Mouse (Mus musculus) lung, postnatal 25 days (tissue): ENCODE data around the gene Grcc10.

Source experiments
- DNase-seq: peaks from one replicate; pipeline ENCODE4 v3.0.0; 2022; ENCODE audit warnings: low spot score

Grcc10 gene

DNA sequence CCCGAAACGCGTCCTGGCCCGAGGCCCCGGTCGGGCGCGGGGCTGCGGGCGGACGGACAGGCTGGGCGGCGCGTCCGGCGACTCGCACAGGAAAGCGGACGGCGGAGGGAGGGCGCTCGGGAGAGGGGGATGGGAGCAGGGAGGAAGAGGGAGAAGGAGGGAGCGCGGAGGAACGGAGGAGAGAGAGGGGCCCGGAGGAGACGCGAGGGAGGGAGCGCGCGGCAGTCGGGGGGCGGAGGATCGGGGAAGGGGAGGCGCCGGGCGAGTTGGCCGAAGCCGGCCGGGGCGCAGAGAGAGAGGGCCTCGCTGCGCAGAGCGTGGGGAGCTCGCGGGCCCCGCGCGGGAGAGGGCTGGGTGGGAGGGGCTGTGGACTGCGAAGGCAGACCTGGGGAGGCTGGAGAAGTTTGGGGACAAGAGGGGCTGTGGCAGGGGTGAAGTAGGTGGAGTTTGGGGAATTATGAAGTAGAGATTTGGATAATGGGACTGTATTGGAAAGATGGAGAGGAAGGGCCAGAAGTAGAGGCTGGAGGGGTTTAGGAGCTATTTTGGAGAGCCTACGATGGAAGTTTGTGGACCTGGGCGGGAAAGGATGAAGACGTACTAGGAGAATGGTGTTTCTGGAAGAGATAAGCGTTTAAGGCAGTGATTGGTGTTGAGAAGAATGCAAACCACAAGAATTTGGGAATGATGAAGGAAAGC, 15.6 kb upstream of the Grcc10 start:
- peak; percentile 81 for DNase-seq

DNA sequence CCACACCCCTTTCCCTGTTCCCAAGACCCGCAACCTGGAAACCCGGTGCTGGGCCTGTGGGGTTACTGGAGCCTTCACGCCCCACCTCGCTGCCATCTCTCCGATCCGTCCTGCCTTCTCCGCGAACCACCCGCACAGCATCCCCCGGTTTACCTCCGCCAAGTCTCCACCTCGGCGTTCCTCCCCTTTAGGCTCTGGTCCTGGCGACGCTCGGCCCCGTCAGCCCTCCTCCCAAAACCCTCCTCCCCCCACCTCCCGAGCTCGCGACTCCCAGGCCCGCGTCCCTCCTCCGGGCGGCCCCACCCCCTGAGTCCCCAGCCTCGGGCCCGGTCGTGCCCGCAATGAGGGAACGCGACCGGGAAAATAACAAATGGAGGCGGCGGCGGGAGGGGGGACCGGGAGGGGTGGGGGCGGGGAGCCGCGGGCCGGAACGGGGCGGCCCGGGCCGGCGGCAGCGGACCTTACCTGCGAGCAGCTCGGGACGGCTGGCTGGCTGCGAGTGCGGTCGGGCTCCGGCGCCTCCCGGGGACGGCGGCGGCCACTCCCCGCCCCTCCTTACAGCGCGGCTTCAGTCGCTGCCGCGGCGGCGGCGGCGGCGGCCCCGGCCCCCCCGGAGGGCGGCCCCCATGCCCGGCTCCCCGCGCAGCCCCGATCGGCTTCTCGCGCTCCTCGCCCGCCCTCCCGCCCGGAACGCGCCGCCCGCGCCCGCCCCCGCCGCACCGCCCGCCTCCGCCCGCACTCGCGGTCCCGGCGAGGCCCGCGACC, 14.8 kb upstream of the Grcc10 start, which contains the start of the genes Gm45234 and Atn1:
TSS of gene Gm45234 (minus strand) at position 191 of the 765 bp plus-strand sequence.
TSS of gene Atn1 (minus strand) at position 694 of the 765 bp plus-strand sequence.
- peak; percentile 73 for DNase-seq

DNA sequence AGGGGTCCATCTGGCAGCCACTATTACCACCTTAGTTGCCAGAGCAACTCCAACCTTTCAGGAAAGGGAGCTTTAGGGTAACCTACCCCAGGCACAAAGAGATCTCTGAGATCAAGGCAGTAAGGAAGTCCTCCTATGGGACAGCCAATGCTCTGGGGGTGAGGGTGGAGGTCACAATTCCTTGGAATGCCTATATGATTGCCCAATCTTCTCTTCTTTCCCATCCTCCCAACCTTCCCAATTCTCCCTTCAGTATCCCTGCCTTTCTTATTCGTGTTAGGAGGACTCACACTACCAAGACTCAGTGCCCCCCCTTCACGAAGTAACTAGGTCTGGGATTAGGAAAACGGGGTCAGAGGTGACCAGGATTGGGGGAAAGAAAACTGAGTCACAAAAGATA, 14.1 kb upstream of the Grcc10 start:
- no peak for DNase-seq

DNA sequence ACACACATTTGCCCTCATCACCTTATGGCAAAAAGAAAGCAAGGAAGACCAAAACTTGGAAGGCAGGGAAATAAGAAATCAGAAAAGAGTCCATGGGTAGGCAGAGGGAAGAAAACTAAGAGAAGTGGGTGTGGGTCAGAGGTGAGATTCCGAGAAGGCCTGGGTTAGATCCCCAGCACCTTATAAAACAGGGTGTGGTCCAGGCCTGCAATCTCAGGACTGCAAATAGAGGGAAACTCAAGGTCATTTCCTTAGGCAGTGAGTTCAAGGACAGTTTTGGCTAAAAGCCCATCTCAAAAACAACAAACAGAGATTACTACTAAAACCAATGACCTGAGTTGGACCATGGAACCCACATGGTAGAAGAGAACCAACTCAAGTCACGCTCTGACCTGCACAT, 12.7 kb upstream of the Grcc10 start:
- no peak for DNase-seq

DNA sequence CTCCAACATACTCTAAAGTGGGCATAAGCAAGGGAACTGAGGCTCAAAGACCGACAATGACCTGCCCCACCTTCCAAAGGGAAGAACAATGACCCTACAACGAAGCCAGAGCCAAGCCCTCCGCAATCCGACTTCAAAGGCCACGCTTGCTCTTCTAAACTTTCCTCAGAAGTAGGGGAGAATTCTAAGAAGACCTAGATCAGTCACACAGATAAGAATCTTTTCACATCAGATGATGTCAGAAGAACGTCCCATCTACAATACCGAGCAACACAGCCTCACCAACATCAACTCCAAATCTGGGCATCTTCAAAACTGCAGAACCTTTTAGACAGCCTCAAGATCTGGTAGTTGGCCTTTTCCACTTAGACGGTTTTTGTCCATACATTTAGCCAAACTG, 9.2 kb upstream of the Grcc10 start:
- DNase-seq: no peak

DNA sequence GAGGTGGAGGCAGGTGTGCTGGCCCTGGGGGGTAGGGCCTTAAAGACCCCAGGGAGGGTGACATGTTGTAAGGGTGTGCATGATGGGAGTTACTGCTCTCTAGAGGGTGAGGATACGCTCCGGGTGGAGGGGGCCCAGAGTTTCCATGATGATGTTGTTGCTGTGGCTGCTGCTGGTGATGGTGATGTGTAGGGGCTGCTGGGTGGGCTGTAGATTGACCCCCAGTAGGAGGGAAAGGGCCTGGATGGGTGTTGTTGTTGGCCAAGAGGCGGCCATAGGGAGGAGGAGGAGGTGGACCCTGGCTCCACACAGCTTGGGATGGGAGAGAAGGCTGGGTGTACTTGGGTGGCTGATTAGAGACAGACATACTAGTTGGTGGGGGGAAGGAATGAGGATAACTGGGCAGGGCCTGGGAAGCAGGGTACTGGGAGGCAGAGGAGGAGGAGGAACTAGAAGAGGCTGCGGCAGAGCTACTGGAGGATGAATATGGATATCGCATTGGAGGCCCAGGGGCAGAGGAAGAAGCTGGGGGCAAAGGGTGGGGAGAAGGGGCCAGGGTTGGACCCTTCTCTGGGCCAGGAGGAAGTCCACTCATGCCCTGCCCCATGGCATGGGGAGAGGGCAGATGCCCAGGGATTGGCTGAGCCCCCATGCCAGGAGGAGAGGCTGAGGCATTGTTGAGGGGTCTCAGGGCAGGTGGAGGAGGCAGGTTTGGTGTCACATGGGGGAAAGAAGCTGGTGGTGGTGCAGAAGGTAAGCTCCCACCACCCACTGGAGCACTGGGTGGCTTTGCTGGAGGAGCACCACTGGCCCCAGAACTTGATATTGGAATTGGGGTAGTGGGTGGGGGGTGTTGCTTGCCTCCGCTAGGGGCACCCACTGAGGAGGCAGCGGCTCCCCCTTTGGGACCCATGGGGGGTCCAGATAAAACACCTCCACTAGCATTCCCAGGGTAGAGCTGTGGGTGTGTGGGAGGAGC, 5.8 kb upstream of the Grcc10 start:
- no peak for DNase-seq

DNA sequence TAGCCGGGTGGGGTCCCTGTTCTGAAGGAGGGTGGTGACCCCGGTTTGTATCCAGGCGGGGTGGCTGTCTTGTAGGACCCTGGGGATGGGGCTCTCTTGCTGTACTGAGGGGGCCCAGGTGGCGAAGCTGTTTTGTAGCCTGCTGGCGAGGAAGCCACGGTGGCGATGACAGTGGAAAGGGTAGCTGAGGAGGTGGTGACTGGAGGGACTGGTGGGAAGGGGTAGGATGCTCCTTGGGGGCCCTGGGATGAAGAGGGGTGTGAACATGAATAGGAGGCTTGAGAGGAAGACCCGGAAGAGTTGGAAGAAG, 5.1 kb upstream of the Grcc10 start:
- DNase-seq: no peak

DNA sequence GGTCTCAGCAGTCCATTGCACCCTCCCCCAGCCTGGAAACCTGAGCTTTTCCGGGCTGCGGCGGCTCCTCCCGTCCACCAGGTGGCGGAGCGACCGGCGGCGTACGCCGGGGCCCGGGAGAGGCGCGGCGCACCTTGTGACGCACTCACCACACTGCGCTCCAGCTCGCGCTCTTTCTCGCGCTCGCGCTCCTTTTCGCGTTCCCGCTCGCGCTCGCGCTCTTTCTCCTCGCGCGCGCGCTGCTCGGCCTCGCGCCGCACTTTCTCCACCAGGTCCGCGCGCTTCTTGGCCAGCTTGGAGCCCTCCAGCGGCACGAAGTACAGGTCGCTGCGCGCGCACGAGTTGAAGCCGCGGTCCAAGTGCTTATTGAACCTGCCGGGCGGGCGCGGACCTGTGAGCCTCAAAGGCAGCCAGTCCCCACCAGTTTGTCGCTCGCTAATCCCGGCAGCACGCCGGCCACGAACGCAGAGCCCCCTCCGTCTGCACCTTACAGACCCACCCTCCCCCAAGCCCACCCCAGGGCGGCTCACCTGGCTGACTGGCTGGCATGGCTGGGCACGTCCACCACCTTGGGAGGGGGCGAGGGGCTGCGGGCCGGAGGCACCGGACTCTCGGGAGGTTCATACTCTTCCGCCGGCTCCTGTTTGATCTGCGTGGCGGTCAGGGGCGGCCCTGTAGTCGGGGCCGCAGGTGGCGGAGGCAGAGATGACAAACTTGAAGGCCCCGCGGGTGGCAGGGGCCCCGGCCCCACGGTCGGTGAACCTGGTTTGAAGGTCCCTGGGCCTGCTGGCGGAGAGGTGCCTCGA, 4.5 kb upstream of the Grcc10 start:
- DNase-seq: peak; percentile 94

DNA sequence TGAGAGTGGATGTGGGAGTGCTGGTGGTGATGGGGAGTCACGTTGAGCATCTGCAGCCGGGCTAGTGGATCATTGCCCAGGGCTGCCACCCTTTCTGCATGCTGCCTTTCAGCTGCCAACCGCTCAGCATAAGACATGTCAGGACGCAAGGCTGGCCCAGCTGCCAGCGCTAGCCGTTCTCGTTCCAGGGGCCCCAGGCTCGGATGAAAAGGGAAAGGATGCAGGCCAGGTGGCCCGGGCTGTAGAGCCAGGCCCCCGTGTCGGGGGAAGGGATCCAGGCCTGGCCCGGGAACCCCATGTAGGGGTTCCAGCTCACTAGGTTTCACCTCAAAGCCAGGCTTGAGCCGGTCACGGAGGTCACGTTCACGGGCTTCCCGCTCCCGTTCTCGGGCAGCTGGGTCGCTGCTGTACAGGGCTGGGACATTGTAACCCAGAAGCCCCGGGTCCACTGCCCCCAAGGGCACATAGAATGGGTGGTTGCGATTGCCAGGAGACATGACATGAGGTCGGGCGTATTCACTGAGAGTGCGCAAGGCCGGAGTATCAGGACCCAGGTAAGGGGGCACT, 3.7 kb upstream of the Grcc10 start:
- DNase-seq: no peak

DNA sequence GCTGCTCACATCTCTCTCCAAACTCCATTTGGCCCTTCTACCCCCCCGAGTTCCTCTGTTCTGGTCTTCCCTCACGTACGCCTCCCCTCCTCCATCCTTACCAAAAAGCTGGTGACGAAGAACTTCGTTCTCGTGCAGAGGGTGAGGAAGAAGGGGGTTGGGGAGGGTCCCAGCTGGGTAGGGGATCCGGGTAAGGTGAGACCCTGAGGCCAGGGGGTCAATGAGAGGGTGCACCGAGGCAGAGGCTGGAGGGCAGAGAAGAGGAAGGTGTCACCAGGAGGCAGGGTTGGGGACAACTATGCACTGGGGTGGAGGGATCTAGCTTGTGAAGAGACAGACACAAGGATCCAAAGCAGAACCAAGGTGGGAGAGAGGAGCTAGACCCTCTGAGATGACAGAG, 2.5 kb upstream of the Grcc10 start:
- DNase-seq: no peak

DNA sequence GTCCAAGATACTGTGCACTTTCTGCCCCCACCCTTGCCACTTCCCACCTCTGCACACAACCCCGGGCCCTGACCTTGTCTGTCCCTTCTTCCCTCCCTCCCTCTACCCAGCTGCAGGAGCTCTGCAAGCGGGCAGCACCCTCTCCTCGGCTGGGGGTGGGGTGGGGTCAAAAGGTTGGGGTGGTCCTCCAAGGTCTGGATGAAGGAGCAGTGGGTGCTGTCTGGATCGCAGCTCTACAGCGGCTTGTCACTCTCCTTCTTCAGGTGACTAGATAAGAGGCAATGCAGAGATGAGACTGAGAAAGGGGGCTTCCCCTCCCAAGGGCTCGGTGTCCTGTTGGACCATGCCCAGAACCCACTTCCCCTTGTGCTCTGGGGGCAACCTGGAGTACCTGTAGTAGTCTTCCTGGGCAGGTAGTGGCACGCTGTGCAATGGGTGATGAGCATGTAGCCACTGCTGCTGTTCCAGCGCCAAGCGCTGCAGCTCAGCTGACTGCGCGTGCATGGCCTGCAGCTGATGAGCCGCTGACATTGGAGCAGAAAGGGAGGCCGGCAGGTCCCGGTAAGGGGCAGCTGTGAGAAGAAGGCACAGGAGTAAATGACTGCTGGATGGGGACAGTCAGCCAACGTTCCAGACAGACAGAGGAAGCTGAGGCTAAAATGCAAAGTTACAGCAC, 1.8 kb upstream of the Grcc10 start:
- no peak for DNase-seq

DNA sequence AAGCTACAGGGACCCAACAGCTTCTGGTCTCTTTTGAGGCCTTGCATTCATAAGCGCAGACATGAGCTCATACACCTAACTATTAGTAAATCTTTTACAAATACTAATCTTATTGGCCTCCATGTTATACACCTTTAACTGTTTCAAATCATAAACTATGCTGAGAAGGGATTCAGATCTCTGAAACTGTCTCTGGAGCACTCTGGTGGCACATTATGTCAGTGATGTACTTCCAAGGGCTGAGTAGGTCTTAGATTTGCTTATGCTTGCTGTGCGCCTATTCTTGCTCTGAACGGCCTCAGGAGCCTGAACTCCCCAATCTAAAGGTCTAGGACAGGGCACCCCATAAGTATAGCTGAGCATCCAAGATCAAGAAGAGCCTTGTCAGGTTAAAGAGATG, 668 bp upstream of the Grcc10 start:
- DNase-seq: no peak

DNA sequence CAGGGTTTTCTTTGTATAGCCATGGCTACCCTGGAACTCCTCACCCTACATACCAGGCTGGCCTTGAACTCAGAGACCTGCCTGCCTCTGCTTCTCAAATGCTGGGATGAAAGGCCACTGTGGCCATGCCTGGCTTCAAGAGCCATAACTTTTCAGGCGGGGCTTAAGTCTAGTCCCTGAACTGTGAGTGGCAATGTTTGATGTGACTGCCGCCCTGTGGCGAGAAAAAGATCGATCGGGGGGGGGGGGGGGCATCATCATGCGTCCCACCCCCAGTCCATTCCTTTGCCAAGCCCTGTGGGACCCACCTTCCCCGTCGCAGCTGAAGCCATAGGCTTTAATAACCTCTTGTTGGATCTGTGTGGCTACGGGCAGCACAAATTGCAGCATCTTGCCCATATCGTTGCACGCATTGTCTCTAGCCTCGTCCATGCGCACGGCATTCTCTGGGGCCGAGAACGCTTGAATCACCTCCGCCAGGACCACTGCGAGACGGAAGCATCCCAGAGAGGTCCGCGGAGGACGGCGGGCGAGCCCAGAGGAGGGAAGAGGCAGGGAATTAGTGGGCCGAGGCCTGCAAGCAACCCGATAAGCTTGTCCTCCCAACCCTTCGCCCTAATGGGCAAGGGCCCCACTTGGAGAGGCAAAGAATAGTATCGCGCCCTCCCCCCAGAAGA, 825 bp downstream of the Grcc10 start:
- no peak for DNase-seq

DNA sequence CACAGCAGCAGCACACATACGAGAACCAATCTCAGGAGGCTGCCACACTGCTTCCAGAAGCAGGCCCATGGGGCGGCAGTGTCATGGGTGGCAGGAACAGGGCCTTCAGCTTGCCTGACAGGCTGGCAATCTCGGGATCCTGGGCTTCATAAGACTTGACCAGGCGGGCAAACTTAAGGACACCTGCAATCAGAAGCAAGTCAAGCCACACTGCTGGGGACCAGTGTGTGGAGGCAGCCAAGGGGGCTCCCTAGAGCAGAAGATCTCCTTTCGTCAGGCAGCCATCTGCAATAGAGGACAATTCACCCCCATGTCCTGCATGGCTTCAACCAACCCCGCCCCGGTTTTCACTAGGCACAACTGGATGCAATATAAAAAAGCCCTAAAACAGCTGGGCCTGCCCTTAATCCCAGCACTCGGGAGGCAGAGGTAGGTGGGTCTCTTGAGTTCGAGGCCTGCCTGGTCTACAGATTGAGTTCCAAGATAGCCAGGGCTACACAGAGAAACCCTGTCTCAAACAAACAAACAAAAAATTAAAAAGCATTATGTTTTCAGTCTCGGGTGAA, 1.9 kb downstream of the Grcc10 start:
- DNase-seq: no peak

DNA sequence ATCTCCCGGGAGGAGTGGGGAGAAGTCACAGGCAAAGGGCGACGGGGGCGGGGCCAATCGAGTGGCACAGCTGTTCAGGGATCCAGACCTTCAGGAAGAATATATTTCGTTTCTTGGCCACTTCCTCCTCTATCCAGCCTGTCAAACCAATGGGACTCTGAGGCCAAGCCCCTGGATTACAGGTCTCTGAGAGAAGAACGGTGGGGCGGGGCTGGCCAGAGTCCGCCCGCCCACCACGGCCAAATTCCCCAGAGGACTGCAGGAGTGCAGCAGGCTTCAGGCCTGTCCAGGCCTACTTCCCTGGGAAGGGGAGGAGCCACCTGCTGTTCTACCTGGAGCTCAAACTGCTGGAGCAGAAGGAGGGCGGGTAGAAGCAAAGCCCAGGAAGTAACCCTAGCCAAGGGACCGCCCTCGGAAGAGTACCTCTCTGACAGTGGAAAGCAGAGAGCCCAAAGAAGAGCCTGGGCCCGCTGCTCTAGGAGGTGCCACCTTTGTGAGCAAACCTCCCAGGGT, 2.6 kb downstream of the Grcc10 start, which contains the start of gene Ptpn6:
TSS of gene Ptpn6 (minus strand) at position 204 of the 513 bp plus-strand sequence.
- peak; percentile 90 for DNase-seq

DNA sequence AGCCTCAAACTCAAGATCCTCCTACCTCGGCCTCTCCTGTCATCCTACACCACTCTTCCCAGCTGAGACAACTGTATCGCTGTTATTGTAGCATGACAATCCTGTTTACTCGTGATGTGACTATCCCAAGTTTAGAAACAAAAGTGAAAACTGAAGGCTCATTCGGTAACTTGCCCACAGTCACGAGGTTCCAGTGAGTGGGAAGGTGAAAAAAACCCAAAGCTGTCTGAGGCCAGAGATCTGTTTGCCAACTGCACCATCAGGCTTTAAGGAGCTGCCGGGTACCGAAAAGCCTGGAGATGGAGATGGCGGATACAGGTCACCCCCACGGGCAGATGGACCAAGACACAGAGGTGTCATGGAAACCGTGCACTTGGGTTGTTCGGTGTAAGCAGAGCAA, 4.1 kb downstream of the Grcc10 start:
- no peak for DNase-seq

DNA sequence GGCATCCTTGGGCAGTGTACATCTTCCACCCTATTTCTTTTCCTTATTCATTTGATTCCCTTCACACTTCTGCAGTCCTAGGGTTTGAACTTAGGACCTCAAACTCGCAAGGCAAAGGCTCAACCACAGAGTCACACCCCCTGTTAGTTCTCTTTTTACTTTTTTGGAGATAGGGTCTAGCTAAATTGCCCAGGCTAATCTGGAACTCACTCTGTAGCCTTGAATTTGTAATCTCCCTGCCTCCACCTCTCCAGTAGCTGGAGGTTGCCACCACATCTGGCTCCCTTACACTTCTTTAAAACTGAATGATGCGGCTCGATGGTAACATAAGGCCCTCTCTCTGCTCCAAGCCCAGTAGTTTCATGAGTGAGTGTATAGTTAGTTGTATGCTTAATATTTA, 6.8 kb downstream of the Grcc10 start:
- no peak for DNase-seq

DNA sequence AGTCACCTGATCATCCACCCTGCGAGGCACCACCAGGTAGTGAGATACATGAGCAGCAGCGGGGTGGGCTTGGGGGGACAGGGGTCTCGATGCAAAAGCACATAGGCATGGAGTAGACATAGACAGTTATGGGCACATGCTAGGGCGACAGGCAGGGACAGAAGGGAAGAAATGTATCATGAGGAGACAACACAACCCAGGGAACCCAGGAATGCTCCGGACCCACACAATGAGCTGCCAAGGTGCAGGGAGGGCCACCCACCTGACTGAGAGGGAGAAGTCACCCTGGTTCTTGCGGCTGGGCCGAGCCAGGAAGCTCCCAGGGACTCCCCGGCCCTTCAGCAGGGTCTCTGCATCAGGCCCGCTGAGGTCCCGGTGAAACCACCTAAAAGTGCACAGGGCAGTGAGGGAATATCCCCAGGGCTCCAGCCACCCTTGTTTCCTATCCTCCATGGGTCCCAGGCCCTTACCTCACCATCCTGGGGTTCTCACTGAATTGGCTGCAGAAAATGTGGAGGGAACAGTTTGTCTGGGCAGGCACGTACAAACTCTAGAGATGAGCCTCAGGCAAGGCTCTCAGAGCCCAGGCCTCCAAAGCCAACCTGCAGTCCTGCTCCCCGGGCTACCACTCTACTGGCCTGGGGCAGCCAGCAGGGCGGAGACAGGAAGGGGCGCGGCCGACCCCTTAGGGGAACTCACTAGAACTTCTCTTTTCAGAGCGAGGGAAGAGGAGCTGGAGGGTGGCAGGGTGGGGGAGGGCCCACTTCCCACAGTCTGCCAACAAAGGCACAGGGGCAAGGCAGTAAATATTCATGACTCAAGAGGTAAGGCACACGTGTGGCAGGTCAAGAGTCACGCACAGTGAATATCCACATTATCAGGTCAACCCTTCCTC, 8.5 kb downstream of the Grcc10 start:
- DNase-seq: peak; percentile 80
